Mouse (Mus musculus) cerebellum, adult 2 months (tissue): ENCODE results near the gene Npnt. TPM values are rescaled to one million over a fixed set of nuclear protein-coding genes. Genes with fewer than 3 reads are reported as not detected.

Experiments
- DNase-seq, 2 experiments: peaks; one replicate each; pipeline ENCODE4 v3.0.0; 2021
- H3K27ac ChIP-seq: fragments of 200-500 bp; 2 replicates; pipeline ENCODE4 v1.5.1; 2012; ENCODE audit warnings: low read length, control low read depth, inconsistent platforms; ENCODE audit not compliant: insufficient read depth
- H3K27me3 ChIP-seq: fragments of 200-500 bp; 2 replicates; pipeline ENCODE4 v1.6.1; 2012; ENCODE audit warnings: inconsistent platforms, mild to moderate bottlenecking, low read length, moderate library complexity; ENCODE audit not compliant: control insufficient read depth, insufficient read depth
- H3K4me1 ChIP-seq: fragments of 200-500 bp; 2 replicates; pipeline ENCODE4 v1.6.1; 2011; ENCODE audit warnings: low read length; ENCODE audit not compliant: control insufficient read depth, insufficient read depth
- H3K4me3 ChIP-seq: fragments of 200-500 bp; replicated peaks from 2 replicates; pipeline ENCODE3; 2011; ENCODE audit warnings: mild to moderate bottlenecking, low read depth, low read length, control low read depth; ENCODE audit not compliant: insufficient read depth
- CTCF ChIP-seq: fragments of 200-500 bp; IDR thresholded peaks from 2 replicates; pipeline ENCODE4 v1.5.1; 2011; ENCODE audit warnings: low read depth, mild to moderate bottlenecking, control low read depth, low read length, moderate library complexity, borderline replicate concordance; ENCODE audit not compliant: insufficient read depth
- POLR2A ChIP-seq: fragments of 200-500 bp; IDR thresholded peaks from 2 replicates; pipeline ENCODE4 v1.6.1; 2011; ENCODE audit warnings: low read length, control low read depth, borderline replicate concordance; ENCODE audit not compliant: insufficient read depth
- WGBS: fragments of 180-500 bp; shearing (Covaris S2); methylation state at CpG from one replicate; pipeline ENCODE4 v1.1.7; 2018; 5-methylcytosine and 5-hydroxymethylcytosine counted together
- polyA plus RNA-seq: library from polyadenylated mRNA; depleted of rRNA; stranded (reverse); fragments of >200 nt; gene quantifications from 2 replicates; pipeline ENCODE4 v1.2.3, GENCODE M21; 2012

Gene Npnt
- polyA plus RNA-seq, 1 experiment, result 3.6 TPM

DNA sequence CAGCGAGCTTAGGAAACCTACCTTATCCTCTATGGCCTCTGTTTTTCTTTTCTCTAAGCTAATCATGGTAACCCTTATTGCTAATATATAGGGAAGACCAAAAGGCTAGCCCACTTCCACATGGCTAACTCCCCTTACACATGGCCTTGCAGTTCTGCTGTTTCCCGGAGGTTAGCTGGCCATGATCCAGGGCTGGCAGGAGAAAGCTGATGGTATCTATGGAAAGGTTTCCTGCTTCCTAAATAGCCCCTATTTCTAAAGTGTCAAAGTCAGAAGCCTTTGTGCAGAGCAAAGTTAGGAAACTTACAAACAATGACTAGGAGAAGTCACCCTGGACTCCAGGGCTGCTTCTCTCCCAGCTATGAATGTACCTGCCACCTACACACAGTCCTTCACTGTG lies 81.3 kb downstream of the Npnt start:
- Histone ChIP-seq H3K27ac (no peak overlapping the region), H3K27me3 (no peaks in the 10 kb centered on the region), H3K4me1 (peaks cover 15% of the 10 kb centered on the region; the same call in 1 of the 2 replicates), H3K4me3 (no peak overlapping the region)
- 56% methylated on average over 2 of the region's 2 CpGs for WGBS
- TF ChIP-seq POLR2A (no peak), CTCF (no peak)
- DNase-seq, result no peak

DNA sequence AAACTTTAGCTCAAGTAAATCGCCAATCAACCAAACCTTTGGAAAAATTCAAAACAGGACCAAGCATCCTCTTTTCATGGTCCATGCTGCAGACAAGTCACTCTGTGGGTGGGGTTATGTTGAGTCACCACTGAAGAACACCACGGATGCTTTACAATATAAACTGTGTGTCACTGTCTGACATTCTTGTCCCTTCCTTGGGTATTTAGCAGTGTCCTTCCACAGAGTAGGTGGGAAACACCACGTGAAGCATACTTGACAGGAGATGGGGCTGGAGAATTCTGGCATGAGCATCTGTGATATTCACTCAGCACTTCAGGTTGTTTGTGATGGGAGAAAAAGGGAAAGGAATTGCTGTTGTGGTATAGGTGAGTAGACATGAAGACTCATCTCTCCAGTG lies 83.1 kb downstream of the Npnt start:
- no peak overlapping the region for H3K27ac ChIP-seq
- no peak overlapping the region for H3K4me3 ChIP-seq
- TF ChIP-seq POLR2A (no peak), CTCF (no peak)
- DNase-seq, result no peak
- 91% methylated on average over 3 of the region's 3 CpGs for WGBS
- no peaks in the 10 kb centered on the region for H3K27me3 ChIP-seq
- H3K4me1 ChIP-seq, result peaks cover 15% of the 10 kb centered on the region; the same call in 1 of the 2 replicates

DNA sequence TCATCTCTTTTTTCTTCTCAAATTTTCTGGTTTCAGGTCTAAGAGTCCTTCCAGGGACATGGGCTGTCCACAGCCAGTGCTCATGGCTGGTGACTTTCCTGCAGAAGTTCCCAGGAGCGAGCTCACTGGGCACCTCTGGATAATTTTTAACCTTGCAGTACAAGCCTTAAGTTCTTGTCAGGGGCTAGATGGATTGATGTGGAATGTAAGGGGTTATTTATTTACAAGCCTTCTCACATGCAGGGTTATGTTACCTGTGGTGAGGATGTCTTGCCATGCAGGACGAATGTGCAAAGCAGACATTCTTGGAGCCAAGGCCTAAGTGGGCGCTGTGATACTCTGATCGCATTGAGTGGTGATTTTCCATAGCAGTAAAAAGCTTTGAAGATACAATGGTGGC lies 84.5 kb downstream of the Npnt start:
- no peak overlapping the region for H3K4me3 ChIP-seq
- WGBS, result 92% methylated on average over 4 of the region's 4 CpGs
- TF ChIP-seq CTCF (no peak), POLR2A (no peak)
- H3K27ac ChIP-seq, result no peak overlapping the region
- peaks cover 8% of the 10 kb centered on the region; the same call in 1 of the 2 replicates for H3K4me1 ChIP-seq
- DNase-seq, result no peak
- no peaks in the 10 kb centered on the region for H3K27me3 ChIP-seq

GRCm38 (mm10) chr3:132864986-132865385 lies 85.1 kb downstream of the Npnt start:
- H3K27me3 ChIP-seq, result no peaks in the 10 kb centered on the region
- 96% methylated on average over 8 of the region's 8 CpGs for WGBS

GRCm38 (mm10) chr3:132864329-132864919 lies 85.7 kb downstream of the Npnt start:
- Histone ChIP-seq H3K4me1 (peaks cover 6% of the 10 kb centered on the region; the same call in 1 of the 2 replicates), H3K4me3 (no peak overlapping the region), H3K27me3 (no peaks in the 10 kb centered on the region), H3K27ac (no peak overlapping the region)
- DNase-seq, result no peak
- 42% methylated on average over 14 of the region's 14 CpGs for WGBS
- TF ChIP-seq POLR2A (no peak), CTCF (no peak)

More at GRCm38 (mm10) chr3:132864986-132865385, 85.1 kb downstream of the Npnt start:
- TF ChIP-seq POLR2A (no peak), CTCF (no peak)
- DNase-seq, result no peak
- peaks cover 8% of the 10 kb centered on the region; the same call in 1 of the 2 replicates for H3K4me1 ChIP-seq
- H3K27ac ChIP-seq, result no peak overlapping the region
- no peak overlapping the region for H3K4me3 ChIP-seq

DNA sequence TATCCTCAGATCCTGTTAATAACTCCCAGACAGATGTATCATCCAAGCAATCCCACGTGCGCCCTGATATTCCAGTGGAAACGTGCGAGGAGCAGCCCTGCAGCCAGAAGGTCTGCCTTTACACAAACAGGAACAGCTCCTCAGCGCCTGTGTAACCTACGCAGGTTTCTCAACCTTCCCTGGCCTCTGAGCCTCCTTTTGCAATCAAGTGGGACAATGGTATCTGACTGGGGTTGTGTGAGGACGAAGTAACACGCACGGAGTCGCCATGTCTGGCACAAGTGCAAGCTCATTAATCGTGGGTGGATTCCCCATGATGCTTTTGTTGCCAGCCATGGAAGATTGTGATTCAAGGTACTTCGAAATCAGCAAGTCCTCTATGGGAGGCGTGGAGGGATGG lies 86.2 kb downstream of the Npnt start:
- Histone ChIP-seq H3K4me3 (no peak overlapping the region), H3K4me1 (peaks cover 5% of the 10 kb centered on the region; the same call in 1 of the 2 replicates), H3K27ac (no peak overlapping the region), H3K27me3 (no peaks in the 10 kb centered on the region)
- DNase-seq, result no peak
- TF ChIP-seq POLR2A, result no peak
- TF ChIP-seq CTCF, result no peak
- 52% methylated on average over 13 of the region's 13 CpGs for WGBS

DNA sequence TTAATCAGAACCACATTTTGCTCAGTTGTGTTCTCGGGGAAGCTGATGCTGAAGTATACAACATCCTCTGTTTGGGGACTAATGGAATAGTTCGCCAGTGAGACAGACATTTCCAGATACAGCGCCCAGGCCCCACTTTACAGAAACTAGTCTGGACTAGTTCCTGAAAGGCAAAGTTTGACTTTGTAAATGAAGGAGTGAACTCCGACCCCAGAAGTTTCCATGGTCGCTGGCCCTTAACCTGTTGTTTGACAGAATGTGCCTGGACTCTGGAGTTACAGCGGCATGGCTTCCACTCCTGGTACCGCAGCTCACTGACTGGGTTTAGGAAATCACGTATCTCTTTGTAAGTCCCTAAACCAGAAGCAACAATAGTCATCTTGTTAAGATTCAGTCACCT lies 89.3 kb downstream of the Npnt start:
- H3K27ac ChIP-seq, result no peak overlapping the region
- WGBS, result 92% methylated on average over 8 of the region's 8 CpGs
- no peak overlapping the region for H3K4me3 ChIP-seq
- TF ChIP-seq POLR2A, result no peak
- no peak for TF ChIP-seq CTCF
- no peak for DNase-seq
- H3K27me3 ChIP-seq, result no peaks in the 10 kb centered on the region
- H3K4me1 ChIP-seq, result peaks cover 5% of the 10 kb centered on the region; the same call in 1 of the 2 replicates

- Histone ChIP-seq H3K27ac (no peak overlapping the region), H3K4me3 (no peak overlapping the region), H3K27me3 (no peaks in the 10 kb centered on the region), H3K4me1 (peaks cover 5% of the 10 kb centered on the region; the same call in 1 of the 2 replicates)
- TF ChIP-seq CTCF (no peak), POLR2A (no peak)
- DNase-seq, result no peak
- WGBS, result 57% methylated on average over 7 of the region's 7 CpGs
Measured at GRCm38 (mm10) chr3:132859573-132859972, 90.5 kb downstream of the Npnt start.

DNA sequence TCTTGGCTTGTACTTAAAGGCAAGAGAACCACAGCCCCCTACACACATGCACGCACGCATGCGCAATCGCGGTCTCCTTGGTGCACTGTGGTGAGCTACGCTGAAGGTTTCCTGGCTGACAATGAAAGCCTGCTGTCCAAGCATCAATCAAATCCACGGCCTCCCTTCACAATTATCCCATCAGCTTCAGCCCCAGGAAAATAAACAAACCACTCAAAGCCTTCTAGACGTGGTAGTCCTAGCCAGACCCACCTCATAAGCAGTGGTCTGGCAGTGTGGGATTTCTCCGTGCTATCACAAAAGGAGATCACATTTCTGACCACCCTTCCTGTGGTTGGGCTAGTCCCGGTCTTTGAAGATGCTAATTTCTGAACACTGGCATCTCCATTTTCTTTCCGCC lies 91.2 kb downstream of the Npnt start:
- no peaks in the 10 kb centered on the region for H3K27me3 ChIP-seq
- 50% methylated on average over 11 of the region's 11 CpGs for WGBS
- no peak for DNase-seq
- H3K4me3 ChIP-seq, result no peak overlapping the region
- H3K4me1 ChIP-seq, result peaks cover under 1% of the 10 kb centered on the region; the same call in 1 of the 2 replicates
- no peak overlapping the region for H3K27ac ChIP-seq
- TF ChIP-seq POLR2A (no peak), CTCF (no peak)
